Mouse (Mus musculus): Measurements from ENCODE around the gene Pecam1. TPM values are rescaled to one million over a fixed set of nuclear protein-coding genes. Genes with fewer than 3 reads are reported as not detected.

Pecam1 gene
- total and polyA plus RNA-seq, 2 experiments from 2014 or later: 9.8 to 17.5 TPM

GRCm38 (mm10) chr11:106648347-106648746 lies 102.1 kb downstream of the Pecam1 start:
- TF ChIP-seq CTCF (IDR thresholded peaks at IDR 0.05): peak; percentile 89
- Histone ChIP-seq H3K4me1 (ENCODE audit: insufficient read depth, low read length) (no peaks in the 10 kb centered on the region), H3K9ac (replicated peaks; ENCODE audit: low read length, poor library complexity, severe bottlenecking) (no peak overlapping the region), H3K4me2 (ENCODE audit: low read depth, low read length, poor library complexity, severe bottlenecking) (no peak overlapping the region), H3K9me3 (ENCODE audit: low read length) (no peaks in the 10 kb centered on the region), H3K27ac (ENCODE audit: low read depth, low read length) (no peak overlapping the region), H3K36me3 (ENCODE audit: insufficient read depth, low read length) (no peaks in the 10 kb centered on the region), H3K27me3 (ENCODE audit: insufficient read depth, low read length) (no peaks in the 10 kb centered on the region), H3K4me3 (ENCODE audit: low read depth, low read length) (no peak overlapping the region)
- ATAC-seq (ENCODE audit: low FRiP score) (no peak), DNase-seq (ENCODE audit: low spot score) (peak; percentile 84)
- 21% methylated on average over 13 of the region's 13 CpGs for WGBS

- no peak overlapping the region for H3K27ac ChIP-seq (ENCODE audit: low read depth, low read length)
- H3K9me3 ChIP-seq (ENCODE audit: low read length): no peaks in the 10 kb centered on the region
Observed at GRCm38 (mm10) chr11:106642966-106643637, 107.3 kb downstream of the Pecam1 start.

GRCm38 (mm10) chr11:106641580-106641979 lies 108.8 kb downstream of the Pecam1 start:
- Histone ChIP-seq H3K4me1 (ENCODE audit: insufficient read depth, low read length) (no peaks in the 10 kb centered on the region), H3K36me3 (ENCODE audit: insufficient read depth, low read length) (no peaks in the 10 kb centered on the region), H3K9me3 (ENCODE audit: low read length) (no peaks in the 10 kb centered on the region), H3K27ac (ENCODE audit: low read depth, low read length) (no peak overlapping the region), H3K4me3 (ENCODE audit: low read depth, low read length) (no peak overlapping the region), H3K4me2 (ENCODE audit: low read depth, low read length, poor library complexity, severe bottlenecking) (no peak overlapping the region), H3K9ac (replicated peaks; ENCODE audit: low read length, poor library complexity, severe bottlenecking) (no peak overlapping the region), H3K27me3 (ENCODE audit: insufficient read depth, low read length) (no peaks in the 10 kb centered on the region)
- WGBS: 82% methylated on average over 1 of the region's 1 CpGs
- TF ChIP-seq CTCF (IDR thresholded peaks at IDR 0.05): no peak
- DNase-seq (ENCODE audit: low spot score) (no peak), ATAC-seq (ENCODE audit: low FRiP score) (no peak)

More at GRCm38 (mm10) chr11:106642966-106643637, 107.3 kb downstream of the Pecam1 start:
- 84% methylated on average over 8 of the region's 8 CpGs for whole genome bisulfite sequencing
- DNase-seq (ENCODE audit: low spot score) (no peak), ATAC-seq (ENCODE audit: low FRiP score) (no peak)
- Histone ChIP-seq H3K4me2 (ENCODE audit: low read depth, low read length, poor library complexity, severe bottlenecking) (no peak overlapping the region), H3K4me1 (ENCODE audit: insufficient read depth, low read length) (no peaks in the 10 kb centered on the region), H3K36me3 (ENCODE audit: insufficient read depth, low read length) (no peaks in the 10 kb centered on the region), H3K27me3 (ENCODE audit: insufficient read depth, low read length) (no peaks in the 10 kb centered on the region), H3K9ac (replicated peaks; ENCODE audit: low read length, poor library complexity, severe bottlenecking) (no peak overlapping the region), H3K4me3 (ENCODE audit: low read depth, low read length) (no peak overlapping the region)
- no peak for TF ChIP-seq CTCF (IDR thresholded peaks at IDR 0.05)

GRCm38 (mm10) chr11:106640059-106640458 lies 110.4 kb downstream of the Pecam1 start:
- TF ChIP-seq CTCF (IDR thresholded peaks at IDR 0.05): no peak
- WGBS: 24% methylated on average over 9 of the region's 9 CpGs
- Histone ChIP-seq H3K36me3 (ENCODE audit: insufficient read depth, low read length) (no peaks in the 10 kb centered on the region), H3K9me3 (ENCODE audit: low read length) (no peaks in the 10 kb centered on the region), H3K4me2 (ENCODE audit: low read depth, low read length, poor library complexity, severe bottlenecking) (no peak overlapping the region), H3K4me1 (ENCODE audit: insufficient read depth, low read length) (no peaks in the 10 kb centered on the region), H3K27me3 (ENCODE audit: insufficient read depth, low read length) (no peaks in the 10 kb centered on the region), H3K27ac (ENCODE audit: low read depth, low read length) (no peak overlapping the region), H3K4me3 (ENCODE audit: low read depth, low read length) (no peak overlapping the region), H3K9ac (replicated peaks; ENCODE audit: low read length, poor library complexity, severe bottlenecking) (no peak overlapping the region)
- DNase-seq (ENCODE audit: low spot score) (no peak), ATAC-seq (ENCODE audit: low FRiP score) (no peak)

- Histone ChIP-seq H3K4me1 (ENCODE audit: insufficient read depth, low read length) (no peaks in the 10 kb centered on the region), H3K27me3 (ENCODE audit: insufficient read depth, low read length) (no peaks in the 10 kb centered on the region), H3K27ac (ENCODE audit: low read depth, low read length) (no peak overlapping the region), H3K36me3 (ENCODE audit: insufficient read depth, low read length) (no peaks in the 10 kb centered on the region), H3K9me3 (ENCODE audit: low read length) (no peaks in the 10 kb centered on the region), H3K4me2 (ENCODE audit: low read depth, low read length, poor library complexity, severe bottlenecking) (no peak overlapping the region), H3K4me3 (ENCODE audit: low read depth, low read length) (no peak overlapping the region), H3K9ac (replicated peaks; ENCODE audit: low read length, poor library complexity, severe bottlenecking) (no peak overlapping the region)
- no peak for DNase-seq (ENCODE audit: low spot score)
- WGBS: 30% methylated on average over 5 of the region's 5 CpGs
- no peak for ATAC-seq (ENCODE audit: low FRiP score)
- TF ChIP-seq CTCF (IDR thresholded peaks at IDR 0.05): no peak
Observed at GRCm38 (mm10) chr11:106639356-106639692, 111.1 kb downstream of the Pecam1 start.

- 34% methylated on average over 9 of the region's 9 CpGs for WGBS
- Histone ChIP-seq H3K9ac (replicated peaks; ENCODE audit: low read length, poor library complexity, severe bottlenecking) (no peak overlapping the region), H3K4me3 (ENCODE audit: low read depth, low read length) (no peak overlapping the region), H3K9me3 (ENCODE audit: low read length) (no peaks in the 10 kb centered on the region), H3K36me3 (ENCODE audit: insufficient read depth, low read length) (no peaks in the 10 kb centered on the region), H3K4me1 (ENCODE audit: insufficient read depth, low read length) (no peaks in the 10 kb centered on the region), H3K4me2 (ENCODE audit: low read depth, low read length, poor library complexity, severe bottlenecking) (no peak overlapping the region), H3K27ac (ENCODE audit: low read depth, low read length) (no peak overlapping the region), H3K27me3 (ENCODE audit: insufficient read depth, low read length) (no peaks in the 10 kb centered on the region)
- TF ChIP-seq CTCF (IDR thresholded peaks at IDR 0.05): no peak
- no peak for ATAC-seq (ENCODE audit: low FRiP score)
- no peak for DNase-seq (ENCODE audit: low spot score)
Observed at GRCm38 (mm10) chr11:106638551-106639355, 111.7 kb downstream of the Pecam1 start.

All from midbrain, postnatal 0 days (tissue).